17 mouse cellular contexts compared by ENCODE assay signal in genomic region chr2:75731929-75732328, GRCm38 (mm10). TPM values are rescaled to one million over a fixed set of nuclear protein-coding genes. Genes with fewer than 3 reads are reported as not detected.
A peak's percentile ranks its signal among the peaks of the same experiment; 100 is the strongest.
DNase-seq lines count a peak whose midpoint lies in the region; TF ChIP-seq lines count a peak whose summit lies in the region.
"Had no signal": no experiment of that assay in that cellular context is flagged by ENCODE, and none has a peak within 500 bp of the region (broad histone marks: within the 10 kb centered on the region; RNA-seq: fewer than 3 reads in every experiment).

No protein-coding gene starts in this region.

- TF ChIP-seq EP300 in heart, adult 2 months (IDR thresholded peaks at IDR 0.05; ENCODE audit: insufficient read depth, low read depth, low read length), result no peak
- TF ChIP-seq EP300 in CH12.LX (IDR thresholded peaks at IDR 0.05; ENCODE audit: low read length), result no peak

- H3K9me3 ChIP-seq in CH12.LX (replicated peaks; ENCODE audit: low read length), result no peaks in the 10 kb centered on the region
- H3K9me3 ChIP-seq: embryonic facial prominence, embryonic 13.5 days; heart, embryonic 13.5 days; midbrain, embryonic 10.5 days; neural tube, embryonic 15.5 days had no signal

- H3K27me3 ChIP-seq in heart, adult 2 months (ENCODE audit: control insufficient read depth, insufficient read depth, low read length), result no peaks in the 10 kb centered on the region
- H3K27me3 ChIP-seq in CH12.LX (replicated peaks) (no peaks in the 10 kb centered on the region), myocyte (ENCODE audit: control insufficient read depth, insufficient read depth, insufficient read length) (no peaks in the 10 kb centered on the region)
- H3K27me3 ChIP-seq: embryonic facial prominence, embryonic 13.5 days; heart, embryonic 13.5 days; neural tube, embryonic 15.5 days had no signal

- no peak overlapping the region for H3K4me2 ChIP-seq in CH12.LX (ENCODE audit: insufficient read depth, low read depth, poor library complexity, severe bottlenecking)
- peak overlapping the region; percentile 69 for H3K4me2 ChIP-seq in myocyte (ENCODE audit: low read depth)
- H3K4me2 ChIP-seq: embryonic facial prominence, embryonic 13.5 days; heart, embryonic 13.5 days; neural tube, embryonic 15.5 days had no signal

- TF ChIP-seq RAD21 in CH12.LX (IDR thresholded peaks at IDR 0.05; ENCODE audit: low read depth, low read length), result no peak

- TF ChIP-seq POLR2A in heart, adult 2 months (IDR thresholded peaks at IDR 0.05; ENCODE audit: insufficient read depth, low read depth, low read length), result no peak
- TF ChIP-seq POLR2A in CH12.LX (IDR thresholded peaks at IDR 0.05; ENCODE audit: low read depth, low read length), result no peak
- no peak for TF ChIP-seq POLR2A in bone marrow, adult 2 months (IDR thresholded peaks at IDR 0.05; ENCODE audit: borderline replicate concordance, control insufficient read depth, low read depth, low read length)
- TF ChIP-seq POLR2A in myocyte (IDR thresholded peaks at IDR 0.05; ENCODE audit: insufficient read length, low read depth), result no peak

- no peak for DNase-seq in heart, adult 2 months
- no peak for DNase-seq in heart, postnatal 14 days
- DNase-seq in CH12.LX (ENCODE audit: extremely low read depth) (no peak), adipocyte (ENCODE audit: low spot score) (no peak)
- DNase-seq in adrenal gland, postnatal 4 days (ENCODE audit: low spot score in 2 of 2), result no peak
- DNase-seq: cerebellum, adult 2 months; kidney, adult 2 months; kidney, postnatal 36 days; right cerebral cortex, postnatal 25 days; thymus, postnatal 25 days had no signal

- peak overlapping the region; percentile 64; the same call in 1 of the 2 replicates for H3K27ac ChIP-seq in heart, adult 2 months
- peak overlapping the region; percentile 8; the same call in 1 of the 2 replicates for H3K27ac ChIP-seq in CH12.LX (ENCODE audit: insufficient read depth, low read depth)
- peak overlapping the region; percentile 84 for H3K27ac ChIP-seq in bone marrow, adult 2 months (ENCODE audit: control insufficient read depth, insufficient read depth, low read depth, low read length, poor library complexity)
- H3K27ac ChIP-seq: embryonic facial prominence, embryonic 13.5 days; heart, embryonic 13.5 days; hindbrain, postnatal 0 days; midbrain, embryonic 10.5 days; neural tube, embryonic 15.5 days had no signal

- in situ Hi-C loops in CH12.LX (cut with MboI; ENCODE audit: low pct_ligation_motif_present, low pct_unique_long_range_greater_than_20kb, low sequenced_read_pairs), result no loop called here

- dilution Hi-C loops in CH12.LX (cut with MboI; ENCODE audit: extremely low pct_ligation_motif_present, extremely low pct_unique_long_range_greater_than_20kb, low sequenced_read_pairs), result no loop called here

- H3K79me2 ChIP-seq in heart, adult 2 months (replicated peaks; ENCODE audit: control insufficient read depth, insufficient read depth, low read length), result no peaks in the 10 kb centered on the region
- no peaks in the 10 kb centered on the region for H3K79me2 ChIP-seq in CH12.LX (replicated peaks; ENCODE audit: control insufficient read depth, extremely low read depth, insufficient read depth, poor library complexity, severe bottlenecking)
- H3K79me2 ChIP-seq in myocyte (ENCODE audit: control insufficient read depth, insufficient read depth), result no peaks in the 10 kb centered on the region

- H3K9ac ChIP-seq in heart, adult 2 months (ENCODE audit: low read depth, low read length), result no peak overlapping the region
- H3K9ac ChIP-seq in CH12.LX (ENCODE audit: insufficient read depth, low read depth), result no peak overlapping the region
- H3K9ac ChIP-seq: embryonic facial prominence, embryonic 13.5 days; heart, embryonic 13.5 days; neural tube, embryonic 15.5 days had no signal

- intact Hi-C loops in heart, adult 2 months (cut with DNase I), result loop anchor here (2.0 to 5.0 kb wide), 2 partner anchors 27 to 45 kb away; partner anchors contain the start of gene Nfe2l2
- intact Hi-C loops in heart, postnatal 14 days (cut with DNase I), result no loop called here

- H3K4me3 ChIP-seq in heart, adult 2 months, result no peak overlapping the region
- H3K4me3 ChIP-seq in CH12.LX (replicated peaks in 1 of 3; ENCODE audit: low read depth in 2 of 3, low read length in 2 of 3, poor library complexity in 1 of 3), result no peak overlapping the region
- H3K4me3 ChIP-seq in bone marrow, adult 2 months (replicated peaks; ENCODE audit: control insufficient read depth, low read depth, low read length), result no peak overlapping the region
- H3K4me3 ChIP-seq in myocyte, result no peak overlapping the region
- H3K4me3 ChIP-seq: embryonic facial prominence, embryonic 13.5 days; heart, embryonic 13.5 days; midbrain, embryonic 10.5 days; neural tube, embryonic 15.5 days had no signal

- 77% methylated on average over 2 of the region's 2 CpGs for WGBS in heart, adult 2 months
- WGBS in bone marrow, adult 2 months, result 43% methylated on average over 2 of the region's 2 CpGs

- no peak overlapping the region for H3ac ChIP-seq in myocyte (ENCODE audit: control insufficient read depth, insufficient read length)

- TF ChIP-seq CTCF in heart, adult 2 months (IDR thresholded peaks at IDR 0.05), result no peak
- TF ChIP-seq CTCF in CH12.LX (conservative IDR thresholded peaks at IDR 0.05 in 1 of 2, IDR thresholded peaks at IDR 0.05 in 1 of 2; ENCODE audit: low read depth in 2 of 2, low read length in 2 of 2), result no peak
- TF ChIP-seq CTCF in bone marrow, adult 2 months (IDR thresholded peaks at IDR 0.05; ENCODE audit: control insufficient read depth, insufficient read depth, low read length), result no peak

- peaks cover 12% of the 10 kb centered on the region for H3K4me1 ChIP-seq in heart, adult 2 months (ENCODE audit: control insufficient read depth, insufficient read depth, low read length)
- H3K4me1 ChIP-seq in CH12.LX (ENCODE audit: control insufficient read depth in 1 of 2, insufficient read depth in 2 of 2), result peaks cover 12 to 25% of the 10 kb centered on the region in 2 experiments
- H3K4me1 ChIP-seq in bone marrow, adult 2 months (ENCODE audit: control insufficient read depth, insufficient read depth, low read length), result peaks cover 14% of the 10 kb centered on the region
- H3K4me1 ChIP-seq: embryonic facial prominence, embryonic 13.5 days; neural tube, embryonic 15.5 days had no signal

- no peaks in the 10 kb centered on the region for H3K36me3 ChIP-seq in heart, adult 2 months (ENCODE audit: control insufficient read depth, insufficient read depth, low read length)
- H3K36me3 ChIP-seq in CH12.LX (replicated peaks in 1 of 2; ENCODE audit: control insufficient read depth in 1 of 2, insufficient read depth in 1 of 2, low read length in 1 of 2) (no peaks in the 10 kb centered on the region), myocyte (ENCODE audit: control insufficient read depth, insufficient read depth) (no peaks in the 10 kb centered on the region)
- H3K36me3 ChIP-seq: embryonic facial prominence, embryonic 13.5 days; heart, embryonic 13.5 days; midbrain, embryonic 10.5 days; neural tube, embryonic 15.5 days had no signal

TF ChIP-seq in CH12.LX, 34 proteins besides CTCF, POLR2A, EP300 and RAD21:
- TF ChIP-seq ZC3H11A (IDR thresholded peaks at IDR 0.05; ENCODE audit: low read depth, low read length) (no peak), HCFC1 (IDR thresholded peaks at IDR 0.05; ENCODE audit: low read depth, low read length) (no peak), SIN3A (IDR thresholded peaks at IDR 0.05; ENCODE audit: low read length) (no peak), JUND (conservative IDR thresholded peaks at IDR 0.05; ENCODE audit: low read depth, low read length) (no peak), JUN (IDR thresholded peaks at IDR 0.05; ENCODE audit: insufficient read depth, low read depth, low read length) (no peak), MAFK (IDR thresholded peaks at IDR 0.05; ENCODE audit: insufficient replicate concordance, low read length) (no peak), ELF1 (IDR thresholded peaks at IDR 0.05; ENCODE audit: low read depth, low read length) (no peak), POLR2AphosphoS2 (IDR thresholded peaks at IDR 0.05; ENCODE audit: low read depth, low read length) (no peak), E2F4 (IDR thresholded peaks at IDR 0.05; ENCODE audit: insufficient replicate concordance, low read depth, low read length) (no peak), MAX (IDR thresholded peaks at IDR 0.05; ENCODE audit: low read length) (no peak), PAX5 (IDR thresholded peaks at IDR 0.05; ENCODE audit: low read length) (no peak)

TF ChIP-seq in myocyte, 11 proteins besides CTCF, POLR2A, EP300 and RAD21:
- TF ChIP-seq USF1 (IDR thresholded peaks at IDR 0.05; ENCODE audit: low read depth) (no peak), E2F4 (IDR thresholded peaks at IDR 0.05; ENCODE audit: insufficient read depth) (no peak), MAX (IDR thresholded peaks at IDR 0.05; ENCODE audit: low read depth) (no peak), MYOD1 (IDR thresholded peaks at IDR 0.05; ENCODE audit: control insufficient read depth in 1 of 3, insufficient read length in 2 of 3, low read depth in 2 of 3) (no peak), CEBPB (IDR thresholded peaks at IDR 0.05; ENCODE audit: insufficient read depth, poor library complexity, severe bottlenecking) (no peak), REST (IDR thresholded peaks at IDR 0.05; ENCODE audit: insufficient read depth, insufficient read length) (no peak), SRF (IDR thresholded peaks at IDR 0.05; ENCODE audit: control insufficient read depth, insufficient read length, low read depth) (no peak), TCF12 (IDR thresholded peaks at IDR 0.05; ENCODE audit: insufficient read depth, poor library complexity, severe bottlenecking) (no peak), MYOG (IDR thresholded peaks at IDR 0.05; ENCODE audit: control insufficient read depth in 1 of 3, insufficient read depth in 1 of 3, insufficient read length in 2 of 3, low read depth in 2 of 3) (no peak), POLR2AphosphoS2 (IDR thresholded peaks at IDR 0.05; ENCODE audit: insufficient read length, low read depth) (no peak), TCF3 (IDR thresholded peaks at IDR 0.05; ENCODE audit: insufficient read length, low read depth) (no peak)

RNA-seq across cellular contexts. Expression of gene Nfe2l2, which starts 27.5 kb away (rescaled TPM):
- total RNA-seq in heart, adult 2 months (2021), result 10 to 100 TPM; 56.2 to 67.1 TPM
- 36.5 and 52.4 TPM in 2 replicates for polyA plus RNA-seq in heart, adult 2 months (2012; rRNA removed)
- total RNA-seq in heart, postnatal 14 days (2021), result 10 to 100 TPM; 67.5 to 78.8 TPM
- total RNA-seq in CH12.LX (2012; rRNA removed), result 11.6 and 13.9 TPM in 2 replicates
- 21.7 and 23.3 TPM in 2 replicates for total RNA-seq in CH12.LX (2014; rRNA removed)
- polyA plus RNA-seq in CH12.LX (2012; ENCODE audit: insufficient read length, low read depth), result 32.6 and 35.5 TPM in 2 replicates
- polyA plus RNA-seq in bone marrow, adult 2 months (2011; ENCODE audit: insufficient read depth, insufficient read length, low replicate concordance, missing spikeins), result 27.9 and 54.5 TPM in 2 replicates
- 74.1 TPM for polyA plus RNA-seq in myocyte (2012; fragmentation: generic; extraction: Trizol)
- total RNA-seq in adrenal gland, postnatal 4 days (2021), result 10 to 100 TPM; 71.3 to 80.4 TPM

Comparison
In these comparisons a context has a peak if more than half of its experiments do, and no peak if none do; other contexts are left out.
1. H3K27ac ChIP-seq: peak in every context shown above with its lines; median percentile 84 in bone marrow, adult 2 months; 64 in heart, adult 2 months; 8 in CH12.LX.